Mouse (Mus musculus) MEL (cell line): ENCODE results near the gene Slc4a2. TPM values are rescaled to one million over a fixed set of nuclear protein-coding genes. Genes with fewer than 3 reads are reported as not detected.

Experiments
- DNase-seq: peaks from one replicate; pipeline ENCODE4 v3.0.0; 2011; ENCODE audit warnings: low read depth, low spot score
- H3K27ac ChIP-seq: 2 replicates; pipeline ENCODE4 v1.5.1; 2012; ENCODE audit warnings: low read depth, mild to moderate bottlenecking, control low read depth, low read length, moderate library complexity; ENCODE audit not compliant: control insufficient read depth
- H3K27me3 ChIP-seq, 2 experiments: fragments of 150-350 bp in 1 of 2; sonication (generic) in 1 of 2; 2 replicates each; pipeline ENCODE4 v1.6.1; 2012; ENCODE audit warnings: low read length in 2 of 2, mild to moderate bottlenecking in 2 of 2, improper control_type of control experiment in 1 of 2, moderate library complexity in 1 of 2; ENCODE audit not compliant: insufficient read depth in 2 of 2, control insufficient read depth in 1 of 2
- H3K36me3 ChIP-seq, 2 experiments: 2 replicates each; pipeline ENCODE4 v1.6.1; 2012 to 2014; ENCODE audit warnings: low read length in 2 of 2, improper control_type of control experiment in 1 of 2, inconsistent platforms in 1 of 2, mild to moderate bottlenecking in 1 of 2; ENCODE audit not compliant: insufficient read depth in 2 of 2, control insufficient read depth in 1 of 2
- H3K4me1 ChIP-seq, 2 experiments: fragments of 150-350 bp in 1 of 2; sonication (generic) in 1 of 2; 2 replicates each; pipeline ENCODE4 v1.6.1; 2012; ENCODE audit warnings: low read length in 2 of 2, improper control_type of control experiment in 1 of 2, mild to moderate bottlenecking in 1 of 2; ENCODE audit not compliant: insufficient read depth in 2 of 2, control insufficient read depth in 1 of 2
- H3K4me3 ChIP-seq, 2 experiments: fragments of 150-350 bp in 1 of 2; sonication (generic) in 1 of 2; 2 replicates each; pipeline ENCODE4 v1.5.1; 2012; ENCODE audit warnings: low read depth in 2 of 2, low read length in 2 of 2, mild to moderate bottlenecking in 2 of 2, moderate library complexity in 2 of 2, control low read depth in 1 of 2, improper control_type of control experiment in 1 of 2; ENCODE audit not compliant: control insufficient read depth in 1 of 2, insufficient read depth in 1 of 2
- H3K79me2 ChIP-seq: 2 replicates; pipeline ENCODE4 v1.6.1; 2012; ENCODE audit warnings: mild to moderate bottlenecking, low read length, moderate library complexity; ENCODE audit not compliant: control insufficient read depth, poor library complexity, insufficient read depth
- H3K9ac ChIP-seq: 2 replicates; pipeline ENCODE4 v1.6.1; 2012; ENCODE audit warnings: low read depth, mild to moderate bottlenecking, control low read depth, low read length, moderate library complexity; ENCODE audit not compliant: control insufficient read depth, poor library complexity, severe bottlenecking
- H3K9me3 ChIP-seq: fragments of 150-350 bp; sonication (generic); replicated peaks from 2 replicates; pipeline ENCODE4 v1.6.1; 2012; ENCODE audit warnings: mild to moderate bottlenecking, low read length, improper control_type of control experiment, moderate library complexity; ENCODE audit not compliant: insufficient read depth
- E2F4 ChIP-seq: IDR thresholded peaks from 2 replicates; pipeline ENCODE4 v1.6.1; 2011; ENCODE audit warnings: low read depth, low read length, improper control_type of control experiment, borderline replicate concordance
- EP300 ChIP-seq, 2 experiments: IDR thresholded peaks; 2 replicates each; pipeline ENCODE4 v1.6.1; 2011; ENCODE audit warnings: improper control_type of control experiment in 2 of 2, low read length in 2 of 2, low read depth in 1 of 2, mild to moderate bottlenecking in 1 of 2
- ETS1 ChIP-seq: IDR thresholded peaks from 2 replicates; pipeline ENCODE4 v1.6.1; 2012; ENCODE audit warnings: low read depth, mild to moderate bottlenecking, inconsistent platforms, low read length, improper control_type of control experiment, moderate library complexity
- HCFC1 ChIP-seq: IDR thresholded peaks from 2 replicates; pipeline ENCODE4 v1.6.1; 2012; ENCODE audit warnings: low read depth, mild to moderate bottlenecking, inconsistent platforms, low read length, improper control_type of control experiment, moderate library complexity
- MAFK ChIP-seq: IDR thresholded peaks from 2 replicates; pipeline ENCODE4 v1.6.1; 2011; ENCODE audit warnings: low read depth, mild to moderate bottlenecking, low read length, improper control_type of control experiment, borderline replicate concordance
- MAZ ChIP-seq: IDR thresholded peaks from 2 replicates; pipeline ENCODE4 v1.6.1; 2012; ENCODE audit warnings: low read depth, mild to moderate bottlenecking, inconsistent platforms, low read length, improper control_type of control experiment
- MXI1 ChIP-seq: IDR thresholded peaks from 2 replicates; pipeline ENCODE4 v1.6.1; 2011; ENCODE audit warnings: mild to moderate bottlenecking, low read depth, low read length, improper control_type of control experiment
- MYB ChIP-seq: IDR thresholded peaks from 2 replicates; pipeline ENCODE4 v1.6.1; 2011; ENCODE audit warnings: mild to moderate bottlenecking, low read depth, low read length, improper control_type of control experiment
- MYC ChIP-seq: IDR thresholded peaks from 2 replicates; pipeline ENCODE4 v1.6.1; 2011; ENCODE audit warnings: low read depth, mild to moderate bottlenecking, low read length, improper control_type of control experiment, moderate library complexity
- NELFE ChIP-seq: IDR thresholded peaks from 2 replicates; pipeline ENCODE4 v1.6.1; 2011; ENCODE audit warnings: low read depth, low read length, improper control_type of control experiment
- NRF1 ChIP-seq: IDR thresholded peaks from 2 replicates; pipeline ENCODE4 v1.6.1; 2014; ENCODE audit warnings: low read depth, mild to moderate bottlenecking, inconsistent platforms, low read length, improper control_type of control experiment, moderate library complexity; ENCODE audit not compliant: poor library complexity, insufficient read depth, severe bottlenecking
- POLR2AphosphoS2 ChIP-seq: IDR thresholded peaks from 2 replicates; pipeline ENCODE4 v1.6.1; 2011; ENCODE audit warnings: low read length, improper control_type of control experiment
- RCOR1 ChIP-seq: IDR thresholded peaks from 2 replicates; pipeline ENCODE4 v1.6.1; 2012; ENCODE audit warnings: low read depth, mild to moderate bottlenecking, inconsistent platforms, low read length, improper control_type of control experiment
- SIN3A ChIP-seq: IDR thresholded peaks from 2 replicates; pipeline ENCODE4 v1.6.1; 2012; ENCODE audit warnings: low read length, improper control_type of control experiment, inconsistent platforms
- TAL1 ChIP-seq: IDR thresholded peaks from 2 replicates; pipeline ENCODE4 v1.6.1; 2012; ENCODE audit warnings: mild to moderate bottlenecking, inconsistent platforms, low read length, moderate library complexity, mixed read lengths
- TBP ChIP-seq: IDR thresholded peaks from 2 replicates; pipeline ENCODE4 v1.8.0; 2011; ENCODE audit warnings: low read depth, low read length, improper control_type of control experiment
- USF2 ChIP-seq, 2 experiments: IDR thresholded peaks; 2 replicates each; pipeline ENCODE4 v1.6.1; 2011 to 2012; ENCODE audit warnings: improper control_type of control experiment in 2 of 2, low read length in 2 of 2, borderline replicate concordance in 1 of 2, inconsistent platforms in 1 of 2, low read depth in 1 of 2, mild to moderate bottlenecking in 1 of 2; ENCODE audit not compliant: insufficient read depth in 1 of 2
- ZKSCAN1 ChIP-seq: IDR thresholded peaks from 2 replicates; pipeline ENCODE4 v1.6.1; 2012; ENCODE audit warnings: low read depth, mild to moderate bottlenecking, inconsistent platforms, low read length, improper control_type of control experiment, moderate library complexity
- polyA plus RNA-seq, 2 experiments: library from polyadenylated mRNA; stranded (reverse) in 1 of 2; unstranded in 1 of 2; fragments of >175 nt in 1 of 2; fragments of >200 nt in 1 of 2; gene quantifications; 2 replicates each; pipeline versions ENCODE4 v1.2.1 to v1.2.4; 2012; ENCODE audit warnings: low replicate concordance in 2 of 2, low read depth in 1 of 2; ENCODE audit not compliant: insufficient read length in 2 of 2, insufficient read depth in 1 of 2, missing spikeins in 1 of 2
- total RNA-seq: library from RNA; depleted of rRNA; stranded (reverse); fragments of 300-350 nt; gene quantifications from 2 replicates; pipeline ENCODE4 v1.2.3, GENCODE M21; 2012

Gene Slc4a2
- total and polyA plus RNA-seq, 3 experiments: 20.9 to 56.3 TPM; not detected in 1

DNA sequence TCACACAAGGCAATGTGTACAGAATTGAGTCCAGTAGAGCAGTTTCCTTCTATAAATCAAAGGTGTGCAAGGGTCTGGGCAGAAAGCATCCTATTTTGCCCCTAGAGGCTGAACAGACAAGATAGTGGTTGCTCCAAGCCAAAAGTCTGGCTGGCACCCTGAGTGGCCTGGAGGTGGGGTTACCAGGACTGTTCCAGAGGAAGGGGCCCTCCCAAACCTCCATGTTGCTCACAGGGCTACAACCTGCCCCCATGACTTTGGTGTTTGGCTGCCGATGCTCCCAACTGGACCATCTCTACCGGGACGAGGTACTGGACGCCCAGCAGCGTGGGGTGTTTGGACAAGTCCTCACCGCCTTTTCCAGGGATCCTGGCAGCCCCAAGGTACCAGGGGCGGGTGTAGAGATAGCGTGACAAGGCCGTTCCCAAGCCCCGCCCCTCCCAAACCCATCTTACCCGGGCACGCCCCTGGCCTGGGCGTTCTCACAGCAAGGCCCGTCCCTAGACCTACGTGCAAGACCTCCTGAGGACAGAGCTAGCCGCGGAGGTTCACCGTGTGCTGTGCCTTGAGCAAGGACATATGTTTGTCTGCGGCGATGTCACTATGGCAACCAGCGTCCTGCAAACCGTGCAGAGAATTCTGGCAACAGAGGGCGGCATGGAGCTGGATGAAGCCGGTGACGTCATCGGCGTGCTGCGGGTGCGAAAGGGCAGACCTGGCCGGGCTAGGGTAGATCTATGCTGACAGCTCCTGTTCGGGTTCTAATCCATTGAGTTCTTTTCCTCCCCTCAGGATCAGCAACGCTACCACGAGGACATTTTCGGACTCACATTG lies 40.4 kb upstream of the Slc4a2 start (continued):
- TF ChIP-seq NRF1: no peak; the same call in 1 of the 2 replicates
- peak; percentile 88; the same call in 1 of the 2 replicates for TF ChIP-seq POLR2AphosphoS2
- TF ChIP-seq NELFE: peak; percentile 72
- no peak for TF ChIP-seq USF2 (IDR thresholded peaks at IDR 0.05; ENCODE audit: borderline replicate concordance in 1 of 2, insufficient read depth in 1 of 2, low read depth in 1 of 2, low read length in 2 of 2)
- TF ChIP-seq ETS1: peak; percentile 91
- TF ChIP-seq ZKSCAN1: peak; percentile 3; the same call in 1 of the 2 replicates
- no peak for TF ChIP-seq MAFK
- no peak for TF ChIP-seq E2F4
- TF ChIP-seq TAL1: 0 out of 2 replicates have a peak, but pooled peaks have one; percentile 16
- TF ChIP-seq, all 39 proteins: peak for 22

- Histone ChIP-seq H3K4me3 (peak overlapping the region in 1 of 2 experiments; percentile 61; a peak in 2 of 4 replicates), H3K9ac (peak overlapping the region; percentile 13), H3K9me3 (no peaks in the 10 kb centered on the region), H3K27me3 (no peaks in the 10 kb centered on the region), H3K79me2 (peaks cover 29% of the 10 kb centered on the region), H3K27ac (peak overlapping the region; percentile 34; the same call in 1 of the 2 replicates)
- peak; percentile 77 for DNase-seq
- no peak; the same call in 1 of the 2 replicates for TF ChIP-seq MXI1
- peak in 1 of 2 experiments; percentile 29; a peak in 1 of 4 replicates for TF ChIP-seq EP300 (IDR thresholded peaks at IDR 0.05; ENCODE audit: low read depth in 1 of 2, low read length in 2 of 2)
- TF ChIP-seq MYB: no peak
- peak; percentile 37; the same call in 1 of the 2 replicates for TF ChIP-seq SIN3A
- TF ChIP-seq TBP: 0 out of 2 replicates have a peak, but pooled peaks have one; percentile 34
- 0 out of 2 replicates have a peak, but pooled peaks have one; percentile 14 for TF ChIP-seq MAZ
- TF ChIP-seq MYC: peak; percentile 33; the same call in 1 of the 2 replicates
- 0 out of 2 replicates have a peak, but pooled peaks have one; percentile 18 for TF ChIP-seq RCOR1
- no peak for TF ChIP-seq POLR2AphosphoS2
- TF ChIP-seq HCFC1: 0 out of 2 replicates have a peak, but pooled peaks have one; percentile 40
- TF ChIP-seq, all 39 proteins: peak for 7
- Histone ChIP-seq H3K4me1 (peaks cover 19 to 67% of the 10 kb centered on the region in 2 experiments), H3K36me3 (peaks cover 0 to 48% of the 10 kb centered on the region in 2 experiments; a peak in 2 of 4 replicates)
Measured at GRCm38 (mm10) chr5:24384407-24384806, 39.2 kb upstream of the Slc4a2 start.
